Mouse (Mus musculus): Measurements from ENCODE around the gene Wdr78.

Wdr78 gene

DNA sequence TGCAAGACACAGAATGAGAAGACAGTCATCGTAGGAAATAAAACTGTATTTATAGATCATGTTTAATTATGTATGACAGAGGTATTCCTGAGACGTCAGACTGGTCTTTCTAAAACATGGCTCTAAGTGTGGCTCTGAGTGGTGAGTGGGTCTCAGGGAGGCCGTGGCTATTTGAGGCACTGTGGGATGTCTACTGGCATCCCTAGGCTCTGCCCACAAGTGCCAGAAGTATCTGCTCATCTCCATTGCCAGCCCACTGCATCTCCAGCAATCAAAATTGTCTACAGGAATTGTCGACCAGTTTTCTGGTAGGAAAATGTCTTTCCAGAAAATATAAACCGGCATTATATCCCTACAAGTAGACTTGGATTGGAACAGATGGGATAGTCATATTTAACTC lies 57.4 kb downstream of the Wdr78 start:
- DNase-seq (ENCODE audit: low read depth) = no peak

DNA sequence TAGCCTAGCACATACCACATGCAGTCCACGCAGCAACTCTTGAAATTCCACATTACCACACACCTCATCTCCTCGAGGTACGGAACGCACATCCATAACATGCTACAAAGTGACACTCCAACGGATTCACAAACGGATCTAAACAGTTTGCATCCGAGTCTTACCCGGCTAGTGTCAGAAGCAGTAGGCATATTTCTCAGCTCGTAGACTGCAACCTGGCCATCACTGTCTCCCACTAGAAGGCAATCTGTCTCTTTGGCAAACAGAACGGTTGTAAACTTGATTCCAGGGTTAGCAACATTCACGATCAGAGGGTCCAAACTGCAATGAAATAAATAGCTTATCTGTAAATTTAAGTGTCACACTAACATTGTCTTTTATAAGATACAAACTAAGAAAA lies 66.3 kb downstream of the Wdr78 start:
- no peak for DNase-seq (ENCODE audit: low read depth)

DNA sequence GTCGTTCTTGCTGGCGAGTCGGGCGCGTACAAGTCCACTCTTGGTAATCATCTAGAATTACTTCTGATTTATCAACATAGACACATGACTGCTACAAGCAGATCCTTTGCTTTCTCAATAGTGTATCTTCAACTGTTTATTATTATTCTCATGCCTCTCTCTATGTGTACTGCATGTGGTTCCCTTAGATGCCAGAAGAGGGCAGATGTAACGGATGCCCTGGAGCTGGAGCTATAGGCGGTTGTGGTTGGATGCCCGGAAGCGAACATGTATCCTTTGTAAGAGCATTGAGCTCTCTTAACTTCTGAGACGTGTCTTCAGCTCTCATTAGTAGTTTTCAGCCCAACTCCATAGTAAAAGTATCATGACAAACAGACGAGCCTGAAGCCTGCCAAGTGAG lies 71.4 kb downstream of the Wdr78 start:
- DNase-seq (ENCODE audit: low read depth) = no peak

DNA sequence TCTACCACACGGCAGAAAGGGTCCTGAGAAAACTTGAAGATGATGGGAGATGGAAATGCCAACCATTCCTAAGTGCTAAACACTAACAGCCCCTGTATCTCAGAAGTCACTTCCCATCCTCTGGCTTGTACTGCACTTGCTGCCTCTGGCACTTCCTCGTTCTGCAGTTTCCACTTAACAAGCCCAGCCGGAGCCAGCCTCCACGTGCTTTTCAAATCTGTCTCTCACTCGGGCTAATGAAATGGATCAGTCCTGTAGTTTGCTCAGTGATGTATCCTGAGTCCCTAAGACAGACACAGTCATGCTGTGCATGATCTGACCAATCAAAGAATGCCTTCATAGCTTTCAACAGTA lies 74.5 kb downstream of the Wdr78 start:
- DNase-seq (ENCODE audit: low read depth) = no peak

DNA sequence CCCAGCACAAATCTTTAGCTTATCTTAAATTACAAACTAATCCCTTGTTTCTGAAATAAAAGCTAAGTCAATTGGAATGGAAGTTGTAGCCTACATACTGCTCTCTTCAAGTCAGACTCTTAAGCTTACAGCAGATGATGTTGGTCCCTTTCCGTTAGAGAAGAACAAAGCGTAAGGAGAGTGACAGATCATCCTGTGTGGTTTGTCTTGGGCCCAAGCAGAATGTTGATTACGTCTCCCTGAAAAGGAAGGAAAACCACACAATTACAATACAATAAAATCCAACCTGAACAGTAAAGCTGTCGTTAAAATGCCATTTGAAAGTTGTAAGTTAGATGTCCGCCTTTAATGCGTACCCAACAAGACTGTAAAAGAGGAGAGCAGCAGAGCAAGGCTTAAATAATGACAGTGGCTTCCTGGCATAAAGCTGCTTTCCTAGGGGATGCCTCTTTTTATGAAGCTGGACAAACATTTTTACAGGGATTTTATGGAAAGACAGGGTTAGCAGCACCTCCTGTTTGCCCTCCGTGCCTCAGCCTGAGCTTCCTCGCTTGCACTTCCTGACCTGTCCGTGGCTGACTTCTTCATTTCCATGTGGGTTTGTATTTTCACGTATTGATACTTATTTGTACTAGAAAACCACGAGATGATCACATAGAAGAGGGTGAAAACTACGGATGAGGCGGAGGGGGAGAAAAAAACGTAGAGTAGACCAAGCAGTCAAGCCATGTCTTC lies 75.1 kb downstream of the Wdr78 start:
- no peak for DNase-seq (ENCODE audit: low read depth)

DNA sequence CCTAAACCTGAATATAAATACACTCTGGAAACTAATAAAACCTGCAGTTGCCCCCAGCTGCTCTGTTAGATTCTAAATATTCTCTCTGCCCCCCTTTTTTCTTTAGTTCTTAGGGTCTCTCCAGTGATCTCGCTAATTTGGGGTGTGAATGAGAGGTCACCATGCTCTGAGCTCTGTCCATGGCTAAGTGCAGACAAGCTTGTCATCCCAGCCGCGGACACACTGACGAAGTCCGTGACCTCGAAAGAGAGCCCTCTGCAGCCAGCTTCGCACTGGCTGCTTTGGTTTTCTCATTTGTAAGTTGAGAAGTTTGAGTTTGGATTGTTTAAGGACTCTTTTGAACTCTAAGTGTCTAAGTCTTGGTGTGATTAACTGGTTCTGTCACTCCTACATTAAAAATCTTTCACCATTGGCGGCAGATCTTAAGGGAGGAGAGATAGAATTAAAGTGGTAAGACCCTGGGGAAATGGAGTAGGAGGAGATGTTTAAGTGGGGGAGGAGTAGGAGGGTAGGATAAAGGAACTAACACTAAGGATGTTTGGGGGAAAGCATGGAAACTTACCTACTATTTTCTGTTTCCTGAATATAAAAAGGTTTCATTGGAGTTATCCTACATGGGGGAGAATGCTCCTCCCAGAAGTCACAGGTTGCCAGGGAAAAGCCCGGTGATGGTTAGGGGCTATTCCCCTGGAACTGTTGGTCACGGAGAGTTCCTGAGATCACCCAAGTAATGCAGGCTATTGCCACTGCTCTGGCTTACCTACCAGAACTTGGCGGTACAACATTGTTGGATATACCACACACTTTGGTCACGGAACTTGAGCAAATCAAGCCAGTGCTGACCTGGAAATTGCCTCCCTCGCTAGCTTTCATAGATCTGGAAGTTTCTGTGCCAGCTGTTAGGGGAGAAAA lies 85.9 kb downstream of the Wdr78 start:
- DNase-seq (ENCODE audit: low read depth) = no peak

DNA sequence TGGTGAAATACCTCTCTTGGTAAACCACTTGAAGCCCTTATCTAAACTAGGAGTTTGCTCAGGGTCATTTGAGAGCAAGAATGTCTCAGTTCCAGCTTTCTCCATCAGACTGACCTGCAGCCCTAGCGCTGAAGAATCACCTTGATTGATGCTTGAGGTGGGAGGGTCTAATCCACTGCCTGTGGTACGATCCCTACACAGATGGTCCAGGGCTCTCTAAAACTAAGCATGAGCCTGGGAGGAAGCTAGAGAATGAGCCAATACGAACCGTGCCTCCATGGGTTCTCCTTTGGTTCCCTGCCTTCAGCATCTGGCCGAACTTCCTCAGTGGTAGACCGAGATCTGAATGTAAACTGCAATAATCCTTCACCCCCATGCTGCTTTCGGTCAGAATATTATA lies 86.6 kb downstream of the Wdr78 start:
- DNase-seq (ENCODE audit: low read depth) = no peak

DNA sequence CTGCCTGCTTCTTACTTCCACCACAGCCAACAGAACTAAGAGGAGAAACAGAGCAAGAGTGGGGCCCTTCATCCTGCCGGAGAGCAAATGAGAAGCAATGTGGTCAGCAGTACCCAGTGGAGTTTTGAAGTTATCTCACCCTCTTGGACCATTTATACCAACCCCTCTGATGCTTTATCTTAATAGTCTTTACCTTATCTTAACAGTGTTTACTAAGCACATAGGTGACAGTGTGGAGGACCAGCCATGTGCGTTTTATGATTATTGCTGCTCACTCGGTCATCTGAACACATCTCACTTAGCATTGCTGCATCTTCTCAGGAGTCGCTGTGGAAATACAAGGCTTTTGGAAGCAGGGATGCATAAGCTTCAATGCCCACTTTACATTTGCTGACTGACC lies 87.7 kb downstream of the Wdr78 start, which contains the start of gene Insl5:
Gene Insl5, minus strand, starts transcription at position 222 of the 400 bp plus-strand sequence.
- DNase-seq (ENCODE audit: low read depth) = no peak

DNA sequence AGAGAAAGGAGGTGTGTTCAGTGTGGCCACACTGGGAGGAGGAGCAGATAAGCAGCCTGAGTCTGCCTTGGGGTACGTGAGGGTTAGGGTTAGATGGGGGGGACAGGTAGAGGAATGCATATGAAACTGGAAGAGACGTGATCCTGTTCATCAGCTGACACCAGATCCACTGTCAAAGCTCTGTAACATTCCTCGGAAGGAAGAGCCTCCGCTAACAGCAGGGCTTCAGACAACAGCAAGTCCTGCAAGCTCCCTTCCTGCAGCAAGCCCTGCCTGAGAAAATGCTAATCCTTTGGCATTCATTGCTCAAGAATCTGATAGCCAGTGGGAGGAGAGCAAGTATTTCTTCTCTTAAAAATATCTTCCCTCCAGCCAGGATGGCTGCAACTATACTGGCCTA lies 100.9 kb downstream of the Wdr78 start:
- DNase-seq (ENCODE audit: low read depth) = no peak

DNA sequence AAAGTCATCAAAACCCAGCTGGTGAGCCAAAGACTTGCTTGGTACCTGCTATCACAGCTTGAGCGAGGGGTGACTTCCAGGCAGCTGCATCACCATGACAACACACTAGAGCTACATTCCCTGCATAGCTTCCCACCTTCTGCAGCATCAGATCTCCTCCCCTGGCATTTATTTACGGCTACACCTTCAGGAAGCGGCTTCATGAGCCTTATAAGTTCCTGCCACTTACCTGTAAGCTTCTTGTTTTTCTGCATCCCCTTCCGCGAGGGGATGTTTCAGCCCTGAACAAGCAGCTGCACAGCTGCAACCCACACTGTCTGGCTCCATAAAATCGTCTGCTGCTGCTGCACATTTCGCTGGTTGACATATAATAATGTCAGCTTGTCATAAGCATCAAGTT lies 102.5 kb downstream of the Wdr78 start:
- no peak for DNase-seq (ENCODE audit: low read depth)

DNA sequence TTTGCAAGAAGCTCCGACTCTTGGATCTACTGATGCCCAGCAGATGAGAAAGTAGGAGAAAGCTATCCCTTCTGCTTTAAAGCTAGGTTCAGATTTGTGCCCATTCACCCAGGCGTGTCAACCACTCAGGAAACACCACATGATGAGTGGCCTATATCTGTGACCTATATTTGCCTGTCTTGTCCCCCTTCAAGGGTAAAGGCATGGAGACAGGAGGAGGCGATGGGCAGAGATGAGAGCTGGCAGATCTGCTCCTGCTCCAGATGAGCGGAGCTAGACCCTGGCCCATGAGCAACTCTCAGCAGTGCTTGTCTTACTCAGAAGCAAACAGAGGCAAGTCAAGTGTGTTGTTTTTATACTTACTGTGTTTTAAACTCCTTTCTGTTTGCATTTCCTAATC lies 103.6 kb downstream of the Wdr78 start:
- no peak for DNase-seq (ENCODE audit: low read depth)

DNA sequence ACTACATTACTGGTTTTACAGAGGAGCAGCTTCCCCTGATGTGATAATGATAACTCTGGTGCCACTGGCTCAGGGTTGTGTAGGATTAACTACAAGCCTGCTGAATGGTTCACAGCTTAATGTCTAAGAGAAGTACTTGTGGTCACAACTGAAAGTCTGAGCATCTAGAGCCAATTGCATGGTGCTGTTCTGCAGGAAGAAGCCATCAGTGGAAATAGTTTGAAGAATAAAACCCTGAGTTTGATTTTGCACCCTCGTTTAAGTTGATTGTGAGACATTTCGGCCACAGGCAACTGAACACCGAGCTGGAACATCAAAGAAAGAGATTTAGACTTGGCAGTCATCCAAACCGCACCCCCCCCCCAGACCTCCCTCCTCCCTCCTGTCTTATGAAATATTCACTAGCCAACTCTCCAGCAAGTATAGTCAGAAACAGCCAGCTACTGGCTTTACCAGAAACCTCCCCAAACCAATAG lies 107.4 kb downstream of the Wdr78 start:
- DNase-seq (ENCODE audit: low read depth) = no peak

DNA sequence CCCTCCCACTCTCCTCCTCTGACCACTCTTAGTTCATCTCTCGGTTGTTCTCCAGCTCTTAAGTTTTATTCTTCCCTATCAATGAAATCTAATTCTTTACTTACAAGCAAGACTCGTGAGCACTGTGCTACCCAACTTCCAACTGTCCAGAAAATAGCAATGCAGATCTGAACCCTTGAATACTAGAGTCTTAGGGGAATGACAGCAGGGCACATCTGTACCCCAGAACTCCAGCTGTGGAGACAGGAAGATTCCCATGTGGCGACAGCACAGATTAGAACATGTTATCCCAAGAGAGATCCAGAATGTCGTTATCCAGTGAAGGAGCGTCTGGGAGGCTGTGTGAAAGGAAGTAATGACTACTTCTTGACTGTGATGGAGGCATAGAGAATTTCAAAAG lies 108.1 kb downstream of the Wdr78 start:
- DNase-seq (ENCODE audit: low read depth) = no peak

DNA sequence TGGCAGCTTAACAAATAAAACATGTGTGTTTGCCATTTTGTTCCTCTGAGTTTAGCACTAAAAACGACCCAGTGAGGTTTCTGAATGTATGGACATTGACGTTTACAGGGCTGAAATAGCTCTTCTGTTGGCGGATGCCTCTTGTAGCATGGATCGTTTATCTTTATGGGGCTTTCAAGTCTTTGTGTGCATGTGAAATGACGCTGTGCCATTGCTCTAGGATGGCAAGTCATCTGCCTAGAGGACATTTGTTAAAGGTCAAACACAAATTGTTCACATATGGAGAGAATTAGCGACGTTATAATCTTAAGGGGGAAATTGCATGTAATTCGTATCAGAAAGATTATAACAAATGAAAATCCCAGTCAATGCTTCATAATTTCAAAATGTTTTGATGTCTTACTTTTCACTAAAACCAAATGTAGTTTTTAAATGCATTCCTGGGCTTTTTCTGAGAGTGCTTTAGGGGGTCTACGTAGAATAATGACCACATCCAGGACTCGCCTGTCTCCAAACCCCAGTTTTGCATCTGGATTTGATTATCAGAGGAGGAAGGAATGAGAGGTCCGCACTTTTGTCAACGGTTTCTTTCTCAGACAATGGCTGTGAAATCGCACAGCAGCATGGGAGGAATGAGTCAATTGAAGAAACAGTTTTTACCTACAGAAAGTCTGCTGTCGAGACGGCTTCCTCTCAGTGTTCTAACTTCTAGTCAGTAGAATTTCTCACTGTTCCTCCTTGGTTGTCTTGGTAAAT lies 109.0 kb downstream of the Wdr78 start:
- DNase-seq (ENCODE audit: low read depth) = no peak

DNA sequence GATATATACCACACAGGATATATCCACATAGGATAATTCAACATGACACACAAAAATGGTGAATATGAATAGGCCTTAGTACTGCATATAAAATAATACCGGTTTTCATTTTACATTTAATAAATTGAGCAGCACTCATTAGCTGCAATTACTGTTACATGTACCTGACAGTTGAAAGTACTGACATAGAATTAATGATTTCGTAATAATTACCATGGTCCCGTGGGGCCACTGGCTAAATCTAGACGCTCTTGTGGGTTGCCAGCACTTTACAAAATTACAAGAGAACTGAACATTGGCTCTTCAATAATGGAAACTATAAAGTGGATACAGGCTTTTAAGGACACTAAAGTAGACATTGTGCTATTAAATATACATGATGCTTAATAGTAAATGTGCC lies 109.7 kb downstream of the Wdr78 start:
- no peak for DNase-seq (ENCODE audit: low read depth)

DNA sequence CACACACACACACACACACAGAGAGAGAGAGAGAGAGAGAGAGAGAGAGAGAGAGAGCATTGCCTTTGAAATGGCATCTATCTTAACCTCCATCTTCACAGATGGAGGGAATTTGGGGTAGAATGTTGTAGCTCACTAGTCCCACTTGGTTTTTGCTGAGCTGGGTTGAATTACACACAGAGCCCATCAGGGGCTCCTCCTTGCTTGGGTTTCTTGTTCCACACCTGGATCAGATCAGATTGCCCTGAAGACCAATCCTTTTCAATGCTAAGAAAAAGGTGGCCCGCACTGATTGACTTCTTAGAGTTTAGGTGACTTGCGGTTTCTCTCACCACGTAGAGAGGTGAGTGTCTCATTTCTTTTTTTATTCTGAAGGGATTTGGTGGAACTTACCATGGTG lies 122.7 kb downstream of the Wdr78 start:
- no peak for DNase-seq (ENCODE audit: low read depth)

DNA sequence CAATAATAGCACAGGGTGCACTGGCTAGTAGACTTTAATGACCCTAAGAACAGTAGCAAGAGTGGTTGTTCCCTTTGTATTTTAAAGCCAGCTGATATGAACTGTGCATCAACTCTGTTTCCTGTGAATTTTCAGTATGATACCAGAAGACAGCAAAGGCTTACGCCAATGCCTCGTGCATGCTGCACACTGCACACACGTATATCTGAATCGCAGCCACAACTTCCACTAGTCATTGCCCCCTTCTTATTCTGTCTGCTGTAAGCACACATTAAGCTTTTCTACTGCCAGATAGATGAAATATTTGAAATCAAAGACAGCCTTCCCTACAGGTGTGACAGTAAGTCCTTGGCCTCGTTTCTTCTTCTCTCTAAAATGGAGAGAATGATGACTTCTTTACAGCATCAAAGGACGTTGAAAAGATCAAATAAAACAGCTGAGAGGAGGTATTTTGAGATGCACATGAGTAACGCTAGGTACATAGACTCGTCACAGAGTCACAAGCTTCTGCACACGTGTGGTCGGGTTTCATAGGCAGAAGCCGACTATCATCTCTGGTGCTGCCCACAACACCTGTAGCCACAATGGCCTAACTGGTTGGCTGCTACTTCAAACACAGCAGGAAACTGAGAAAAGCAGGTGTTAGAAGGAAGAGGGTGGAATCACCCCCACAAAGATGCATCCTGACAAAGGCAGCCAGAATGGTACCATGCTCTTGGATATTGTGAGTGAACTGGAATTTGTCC lies 123.6 kb downstream of the Wdr78 start:
- DNase-seq (ENCODE audit: low read depth) = no peak

DNA sequence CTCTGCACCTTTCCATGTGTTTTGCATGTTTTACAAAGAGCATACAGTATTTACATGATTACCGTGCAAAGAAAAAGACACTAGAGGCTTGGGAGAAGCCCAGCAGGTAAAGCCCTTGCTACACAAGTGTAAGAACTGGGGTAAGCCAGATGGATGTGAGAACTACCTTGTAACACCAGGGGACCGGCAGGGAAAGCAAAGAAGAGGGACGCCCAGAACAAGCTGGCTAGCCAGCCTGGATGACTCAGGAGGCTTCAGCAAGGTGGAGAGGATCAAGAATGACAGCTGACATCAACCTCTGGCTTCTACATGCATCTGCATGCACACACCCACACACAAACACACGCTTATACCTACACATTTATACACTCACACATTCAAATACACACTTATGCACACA lies 124.3 kb downstream of the Wdr78 start:
- no peak for DNase-seq (ENCODE audit: low read depth)

DNA sequence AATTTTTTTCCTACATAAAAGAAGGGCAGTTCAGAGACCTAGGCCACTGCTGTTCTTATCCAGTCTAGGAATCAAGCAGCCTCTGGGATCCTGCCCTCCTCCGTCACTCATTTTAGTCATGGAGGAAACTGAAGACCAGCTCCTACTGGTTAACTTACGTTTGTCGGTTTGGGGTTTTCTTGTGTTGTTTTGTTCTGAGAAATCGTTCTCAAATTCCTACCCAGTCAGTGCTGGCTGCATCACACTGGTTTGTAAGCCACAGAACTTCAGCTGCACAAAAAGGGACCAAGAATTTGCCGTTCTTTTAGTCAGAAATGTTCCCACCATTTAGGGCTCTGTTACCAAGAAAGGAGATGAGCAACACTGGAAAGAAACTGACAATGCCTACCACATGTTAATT lies 125.0 kb downstream of the Wdr78 start:
- DNase-seq (ENCODE audit: low read depth) = no peak

DNA sequence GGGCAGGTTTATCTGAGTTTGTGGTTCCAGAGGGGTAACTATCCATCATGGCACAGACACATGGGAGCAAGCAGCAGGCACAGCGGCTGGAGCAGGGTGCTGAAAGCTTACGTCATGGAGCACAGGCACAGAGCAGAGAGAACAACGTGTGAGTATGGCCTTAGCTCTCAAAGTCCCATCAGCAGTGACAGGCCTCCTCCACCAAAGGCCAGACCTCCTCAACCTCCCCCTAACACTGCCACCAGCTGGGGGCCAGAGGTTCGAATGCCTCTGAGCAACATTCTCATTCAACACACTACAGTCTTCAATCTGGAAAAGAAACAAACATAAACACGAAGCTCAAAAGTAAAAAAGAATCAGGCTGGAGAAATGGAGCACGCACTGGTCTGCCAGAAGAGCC lies 125.8 kb downstream of the Wdr78 start:
- no peak for DNase-seq (ENCODE audit: low read depth)

Data from c-Kit-positive CD71-negative TER-119-negative erythroid progenitor cells, embryonic 14.5 days (primary cell).